Mouse (Mus musculus): ENCODE measurements around the gene 4921511C20Rik. TPM values are rescaled to one million over a fixed set of nuclear protein-coding genes. Genes with fewer than 3 reads are reported as not detected.

The 4921511C20Rik gene
- polyA plus RNA-seq (2012; rRNA removed), result not detected in 2 replicates

DNA sequence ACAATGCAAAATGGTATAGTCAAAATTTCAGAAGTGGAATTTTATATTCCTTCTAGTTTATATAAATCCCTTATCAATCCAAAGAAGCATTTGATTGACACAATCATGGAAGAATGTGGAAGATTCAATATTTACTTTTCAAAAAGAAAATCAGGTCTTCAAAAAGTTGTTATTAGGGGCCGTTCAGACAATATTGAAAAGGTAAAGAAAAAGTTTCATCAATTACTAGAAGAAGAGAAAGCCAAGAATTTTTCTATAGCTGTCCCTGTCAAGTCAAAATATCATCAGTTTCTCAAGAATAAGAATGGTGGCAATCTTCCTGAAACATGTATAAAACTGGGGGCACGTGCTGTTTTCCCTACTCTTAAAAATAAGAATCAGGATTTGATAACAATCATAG, at the start of gene 4921511C20Rik:
Gene 4921511C20Rik (plus strand): TSS at position 301 of the 400 bp plus-strand sequence.
- no peak for DNase-seq (ENCODE audit: low read depth)
